Mouse (Mus musculus): ENCODE results near the gene Eno4. TPM values are rescaled to one million over a fixed set of nuclear protein-coding genes. Genes with fewer than 3 reads are reported as not detected.

The Eno4 gene
- total and polyA plus RNA-seq, 3 experiments, result 0.05 to 0.11 TPM; not detected in 1

- no peak for TF ChIP-seq CTCF (IDR thresholded peaks at IDR 0.05; ENCODE audit: low read depth, low read length)
- TF ChIP-seq GATA2 (IDR thresholded peaks at IDR 0.05; ENCODE audit: borderline replicate concordance, low read depth, low read length), result no peak
- no peak for TF ChIP-seq POLR2AphosphoS5 (IDR thresholded peaks at IDR 0.05; ENCODE audit: insufficient replicate concordance, low read depth, low read length)
- no peak for TF ChIP-seq GATA1 (IDR thresholded peaks at IDR 0.05; ENCODE audit: borderline replicate concordance, low read length)
- peaks cover 4% of the 10 kb centered on the region; the same call in 1 of the 2 replicates for H3K27me3 ChIP-seq (ENCODE audit: insufficient read depth, low read length)
- ATAC-seq (ENCODE audit: extremely low read depth, insufficient number of reproducible peaks, low FRiP score, poor library complexity, severe bottlenecking), result no peak
- no peaks in the 10 kb centered on the region for H3K4me1 ChIP-seq (ENCODE audit: insufficient read depth, low read depth, low read length)
- H3K9me3 ChIP-seq (replicated peaks), result 0 out of 2 replicates have a peak, but pooled peaks cover 3% of the 10 kb centered on the region
- no peaks in the 10 kb centered on the region for H3K36me3 ChIP-seq (replicated peaks)
- no peak for DNase-seq (ENCODE audit: low spot score)
- H3K4me3 ChIP-seq (ENCODE audit: low read depth, low read length), result no peak overlapping the region
Measured at GRCm38 (mm10) chr19:58963011-58963410, 19.8 kb downstream of the Eno4 start.

GRCm38 (mm10) chr19:58968731-58969506 lies 25.7 kb downstream of the Eno4 start:
- H3K9me3 ChIP-seq (replicated peaks), result 0 out of 2 replicates have a peak, but pooled peaks cover 3% of the 10 kb centered on the region
- no peaks in the 10 kb centered on the region for H3K4me1 ChIP-seq (ENCODE audit: insufficient read depth, low read depth, low read length)
- no peak overlapping the region for H3K4me3 ChIP-seq (ENCODE audit: low read depth, low read length)
- no peaks in the 10 kb centered on the region for H3K36me3 ChIP-seq (replicated peaks)
- ATAC-seq (ENCODE audit: extremely low read depth, insufficient number of reproducible peaks, low FRiP score, poor library complexity, severe bottlenecking) (no peak), DNase-seq (ENCODE audit: low spot score) (no peak)
- peaks cover 15% of the 10 kb centered on the region; the same call in 1 of the 2 replicates for H3K27me3 ChIP-seq (ENCODE audit: insufficient read depth, low read length)
- TF ChIP-seq GATA2 (IDR thresholded peaks at IDR 0.05; ENCODE audit: borderline replicate concordance, low read depth, low read length) (no peak), CTCF (IDR thresholded peaks at IDR 0.05; ENCODE audit: low read depth, low read length) (no peak), TAL1 (conservative IDR thresholded peaks at IDR 0.05; ENCODE audit: low read depth, low read length) (no peak), POLR2AphosphoS5 (IDR thresholded peaks at IDR 0.05; ENCODE audit: insufficient replicate concordance, low read depth, low read length) (no peak), GATA1 (IDR thresholded peaks at IDR 0.05; ENCODE audit: borderline replicate concordance, low read length) (no peak)

GRCm38 (mm10) chr19:58970826-58971225 lies 27.6 kb downstream of the Eno4 start:
- TF ChIP-seq POLR2AphosphoS5 (IDR thresholded peaks at IDR 0.05; ENCODE audit: insufficient replicate concordance, low read depth, low read length) (no peak), CTCF (IDR thresholded peaks at IDR 0.05; ENCODE audit: low read depth, low read length) (no peak), TAL1 (conservative IDR thresholded peaks at IDR 0.05; ENCODE audit: low read depth, low read length) (no peak), GATA2 (IDR thresholded peaks at IDR 0.05; ENCODE audit: borderline replicate concordance, low read depth, low read length) (no peak), GATA1 (IDR thresholded peaks at IDR 0.05; ENCODE audit: borderline replicate concordance, low read length) (no peak)
- Histone ChIP-seq H3K9me3 (replicated peaks) (0 out of 2 replicates have a peak, but pooled peaks cover 3% of the 10 kb centered on the region), H3K36me3 (replicated peaks) (no peaks in the 10 kb centered on the region), H3K4me3 (ENCODE audit: low read depth, low read length) (no peak overlapping the region), H3K4me1 (ENCODE audit: insufficient read depth, low read depth, low read length) (no peaks in the 10 kb centered on the region), H3K27me3 (ENCODE audit: insufficient read depth, low read length) (peaks cover 17% of the 10 kb centered on the region; the same call in 1 of the 2 replicates)
- DNase-seq (ENCODE audit: low spot score) (no peak), ATAC-seq (ENCODE audit: extremely low read depth, insufficient number of reproducible peaks, low FRiP score, poor library complexity, severe bottlenecking) (no peak)

- ATAC-seq (ENCODE audit: extremely low read depth, insufficient number of reproducible peaks, low FRiP score, poor library complexity, severe bottlenecking), result no peak
- no peak for TF ChIP-seq TAL1 (conservative IDR thresholded peaks at IDR 0.05; ENCODE audit: low read depth, low read length)
- no peak for TF ChIP-seq POLR2AphosphoS5 (IDR thresholded peaks at IDR 0.05; ENCODE audit: insufficient replicate concordance, low read depth, low read length)
- no peak for TF ChIP-seq GATA2 (IDR thresholded peaks at IDR 0.05; ENCODE audit: borderline replicate concordance, low read depth, low read length)
- TF ChIP-seq GATA1 (IDR thresholded peaks at IDR 0.05; ENCODE audit: borderline replicate concordance, low read length), result no peak
- no peak for TF ChIP-seq CTCF (IDR thresholded peaks at IDR 0.05; ENCODE audit: low read depth, low read length)
- Histone ChIP-seq H3K27me3 (ENCODE audit: insufficient read depth, low read length) (peaks cover 15% of the 10 kb centered on the region; the same call in 1 of the 2 replicates), H3K4me3 (ENCODE audit: low read depth, low read length) (no peak overlapping the region), H3K4me1 (ENCODE audit: insufficient read depth, low read depth, low read length) (peaks cover 17% of the 10 kb centered on the region), H3K36me3 (replicated peaks) (no peaks in the 10 kb centered on the region), H3K9me3 (replicated peaks) (no peaks in the 10 kb centered on the region)
- no peak for DNase-seq (ENCODE audit: low spot score)
Measured at GRCm38 (mm10) chr19:58974126-58974525, 30.9 kb downstream of the Eno4 start.

- ATAC-seq (ENCODE audit: extremely low read depth, insufficient number of reproducible peaks, low FRiP score, poor library complexity, severe bottlenecking) (no peak), DNase-seq (ENCODE audit: low spot score) (no peak)
- no peaks in the 10 kb centered on the region for H3K9me3 ChIP-seq (replicated peaks)
- peaks cover 23% of the 10 kb centered on the region for H3K4me1 ChIP-seq (ENCODE audit: insufficient read depth, low read depth, low read length)
- peaks cover 15% of the 10 kb centered on the region; the same call in 1 of the 2 replicates for H3K27me3 ChIP-seq (ENCODE audit: insufficient read depth, low read length)
- no peaks in the 10 kb centered on the region for H3K36me3 ChIP-seq (replicated peaks)
- TF ChIP-seq GATA2 (IDR thresholded peaks at IDR 0.05; ENCODE audit: borderline replicate concordance, low read depth, low read length), result no peak
- TF ChIP-seq GATA1 (IDR thresholded peaks at IDR 0.05; ENCODE audit: borderline replicate concordance, low read length), result no peak
- TF ChIP-seq CTCF (IDR thresholded peaks at IDR 0.05; ENCODE audit: low read depth, low read length), result no peak
- TF ChIP-seq POLR2AphosphoS5 (IDR thresholded peaks at IDR 0.05; ENCODE audit: insufficient replicate concordance, low read depth, low read length), result no peak
- TF ChIP-seq TAL1 (conservative IDR thresholded peaks at IDR 0.05; ENCODE audit: low read depth, low read length), result no peak
- H3K4me3 ChIP-seq (ENCODE audit: low read depth, low read length), result no peak overlapping the region
Measured at GRCm38 (mm10) chr19:58975216-58975863, 32.1 kb downstream of the Eno4 start.
